Mouse (Mus musculus) bone marrow, adult 2 months (tissue): ENCODE data around the gene Erbb2.

Experiments used
- CTCF ChIP-seq: fragments of 200-500 bp; IDR thresholded peaks from 2 replicates; pipeline ENCODE4 v1.5.1; 2011; ENCODE audit warnings: low read length, control low read depth; ENCODE audit not compliant: control insufficient read depth, insufficient read depth
- POLR2A ChIP-seq: fragments of 200-500 bp; IDR thresholded peaks from 2 replicates; pipeline ENCODE4 v1.6.1; 2011; ENCODE audit warnings: low read depth, mild to moderate bottlenecking, control low read depth, low read length, borderline replicate concordance; ENCODE audit not compliant: control insufficient read depth

DNA sequence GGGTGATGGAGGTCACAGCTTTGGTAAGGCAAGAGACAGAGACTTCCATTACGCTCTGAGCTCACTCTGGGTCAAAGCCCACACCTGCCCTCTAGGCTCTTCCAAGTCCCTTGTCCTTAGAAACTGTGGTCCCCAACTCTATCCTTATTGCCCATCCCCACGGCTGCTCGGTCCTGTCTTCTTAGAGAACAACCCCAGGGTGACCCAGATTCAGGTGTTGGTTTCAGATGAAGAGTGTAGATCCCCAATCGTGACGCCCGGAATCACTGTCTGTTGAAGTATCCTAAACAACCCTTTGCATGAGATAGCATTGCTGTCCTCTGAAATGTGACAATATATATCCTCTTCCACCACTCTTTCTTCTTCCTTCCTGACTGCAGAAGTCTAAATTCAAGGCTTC is 50.0 kb downstream of the Erbb2 start:
- TF ChIP-seq CTCF, result no peak
- TF ChIP-seq POLR2A, result no peak
